Mouse (Mus musculus) testis, adult 2 months (tissue): Measurements from ENCODE around the gene Gm21083. TPM values are rescaled to one million over a fixed set of nuclear protein-coding genes. Genes with fewer than 3 reads are reported as not detected.
A peak's percentile ranks its signal among the peaks of the same experiment; 100 is the strongest.
"Not testable (repeated sequence)": the region's sequence is repeated elsewhere in the genome, so short reads cannot be mapped to it uniquely, and the experiment has no call there.

Experiments
- H3K27ac ChIP-seq: fragments of 200-500 bp; 2 replicates; pipeline ENCODE4 v1.5.1; 2012; ENCODE audit warnings: low read depth, low read length; ENCODE audit not compliant: control insufficient read depth, insufficient read depth
- H3K27me3 ChIP-seq: fragments of 200-500 bp; 2 replicates; pipeline ENCODE4 v1.6.1; 2012; ENCODE audit warnings: mild to moderate bottlenecking, low read length, moderate library complexity; ENCODE audit not compliant: control insufficient read depth, insufficient read depth
- H3K36me3 ChIP-seq: fragments of 200-500 bp; 2 replicates; pipeline ENCODE4 v1.6.1; 2012; ENCODE audit warnings: mild to moderate bottlenecking, low read length; ENCODE audit not compliant: control insufficient read depth, insufficient read depth
- H3K4me1 ChIP-seq: fragments of 200-500 bp; 2 replicates; pipeline ENCODE4 v1.6.1; 2012; ENCODE audit warnings: low read length; ENCODE audit not compliant: control insufficient read depth, insufficient read depth
- H3K4me3 ChIP-seq: fragments of 200-500 bp; 2 replicates; pipeline ENCODE4 v1.5.1; 2012; ENCODE audit warnings: low read depth, mild to moderate bottlenecking, low read length, moderate library complexity, mixed read lengths; ENCODE audit not compliant: control insufficient read depth
- polyA plus RNA-seq: library from polyadenylated mRNA; depleted of rRNA; stranded (reverse); fragments of >200 nt; gene quantifications from 2 replicates; pipeline ENCODE4 v1.2.3, GENCODE M21; 2012; rRNA removed

The Gm21083 gene
- 5.2 and 7.5 TPM in 2 replicates for polyA plus RNA-seq

DNA sequence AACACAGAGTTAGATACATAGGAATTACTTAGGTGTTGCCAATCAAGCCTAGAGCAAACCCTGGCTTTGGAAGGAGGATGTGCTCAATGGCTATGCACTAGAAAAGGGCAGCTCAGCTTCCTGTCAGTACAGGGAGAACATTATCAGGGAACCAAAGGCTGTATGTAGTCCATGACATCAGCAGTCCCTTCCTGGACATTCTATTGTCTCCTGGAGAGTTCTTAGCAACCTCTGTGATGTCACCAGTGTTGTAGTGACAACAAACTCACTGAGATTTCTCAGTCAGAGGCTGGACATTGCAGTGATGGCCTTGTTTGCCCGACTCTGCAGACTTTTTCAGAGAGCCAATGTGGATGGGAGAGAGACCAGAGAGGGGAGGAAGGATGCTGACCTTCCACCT, at the start of gene Gm21083:
Gene Gm21083, plus strand, starts transcription at position 301 of the 400 bp plus-strand sequence.
- not testable (repeated sequence) for H3K36me3 ChIP-seq, H3K27me3 ChIP-seq, H3K27ac ChIP-seq, H3K4me1 ChIP-seq
- peak within 1 kb of the TSS; percentile 66 for H3K4me3 ChIP-seq

DNA sequence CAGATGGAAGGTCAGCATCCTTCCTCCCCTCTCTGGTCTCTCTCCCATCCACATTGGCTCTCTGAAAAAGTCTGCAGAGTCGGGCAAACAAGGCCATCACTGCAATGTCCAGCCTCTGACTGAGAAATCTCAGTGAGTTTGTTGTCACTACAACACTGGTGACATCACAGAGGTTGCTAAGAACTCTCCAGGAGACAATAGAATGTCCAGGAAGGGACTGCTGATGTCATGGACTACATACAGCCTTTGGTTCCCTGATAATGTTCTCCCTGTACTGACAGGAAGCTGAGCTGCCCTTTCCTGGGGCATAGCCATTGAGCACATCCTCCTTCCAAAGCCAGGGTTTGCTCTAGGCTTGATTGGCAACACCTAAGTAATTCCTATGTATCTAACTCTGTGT, 48.0 kb upstream of the Gm21083 start, which contains the start of gene Gm21190:
Gene Gm21190, minus strand, starts transcription at position 101 of the 400 bp plus-strand sequence.
- H3K4me1 ChIP-seq, H3K36me3 ChIP-seq, H3K27ac ChIP-seq, H3K27me3 ChIP-seq: not testable (repeated sequence)
- peak within 1 kb of the TSS; percentile 79 for H3K4me3 ChIP-seq

GRCm38 (mm10) chr5:15548642-15549041, 28.5 kb upstream of the Gm21083 start:
- H3K4me3 ChIP-seq, H3K27ac ChIP-seq, H3K36me3 ChIP-seq, H3K27me3 ChIP-seq, H3K4me1 ChIP-seq: not testable (repeated sequence)

GRCm38 (mm10) chr5:15549134-15549533, 28.0 kb upstream of the Gm21083 start:
- not testable (repeated sequence) for H3K36me3 ChIP-seq, H3K4me3 ChIP-seq, H3K27me3 ChIP-seq, H3K27ac ChIP-seq, H3K4me1 ChIP-seq

- H3K4me3 ChIP-seq, H3K27ac ChIP-seq, H3K4me1 ChIP-seq, H3K36me3 ChIP-seq, H3K27me3 ChIP-seq: not testable (repeated sequence)
These were observed 27.5 kb upstream of the Gm21083 start for GRCm38 (mm10) chr5:15549606-15550005.

- not testable (repeated sequence) for H3K36me3 ChIP-seq, H3K27me3 ChIP-seq, H3K4me3 ChIP-seq, H3K4me1 ChIP-seq, H3K27ac ChIP-seq
These were observed 18.5 kb upstream of the Gm21083 start for GRCm38 (mm10) chr5:15558654-15559053.

- H3K4me3 ChIP-seq, H3K27ac ChIP-seq, H3K4me1 ChIP-seq, H3K27me3 ChIP-seq, H3K36me3 ChIP-seq: not testable (repeated sequence)
These were observed 15.5 kb upstream of the Gm21083 start for GRCm38 (mm10) chr5:15561425-15562264.

DNA sequence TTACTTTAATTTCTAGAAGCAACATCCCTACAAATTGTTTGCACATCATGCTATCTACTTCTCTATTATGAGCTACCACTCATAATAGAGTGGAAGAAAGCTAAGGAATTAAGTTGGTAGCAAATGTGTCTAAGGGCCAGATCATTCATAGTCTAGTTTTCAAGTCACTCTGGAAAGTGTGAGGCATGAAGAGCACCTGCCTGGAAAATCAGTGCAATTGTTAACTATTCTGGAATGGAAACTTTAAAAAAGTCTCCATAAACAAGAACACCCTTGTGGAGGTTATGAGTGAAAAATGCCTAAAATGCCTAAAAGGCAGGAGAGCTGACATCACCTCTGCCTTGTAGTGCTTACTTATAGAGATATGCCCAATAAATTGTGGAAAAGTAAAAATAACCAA, 3.4 kb upstream of the Gm21083 start:
- H3K4me3 ChIP-seq, H3K27ac ChIP-seq, H3K36me3 ChIP-seq, H3K4me1 ChIP-seq, H3K27me3 ChIP-seq: not testable (repeated sequence)

DNA sequence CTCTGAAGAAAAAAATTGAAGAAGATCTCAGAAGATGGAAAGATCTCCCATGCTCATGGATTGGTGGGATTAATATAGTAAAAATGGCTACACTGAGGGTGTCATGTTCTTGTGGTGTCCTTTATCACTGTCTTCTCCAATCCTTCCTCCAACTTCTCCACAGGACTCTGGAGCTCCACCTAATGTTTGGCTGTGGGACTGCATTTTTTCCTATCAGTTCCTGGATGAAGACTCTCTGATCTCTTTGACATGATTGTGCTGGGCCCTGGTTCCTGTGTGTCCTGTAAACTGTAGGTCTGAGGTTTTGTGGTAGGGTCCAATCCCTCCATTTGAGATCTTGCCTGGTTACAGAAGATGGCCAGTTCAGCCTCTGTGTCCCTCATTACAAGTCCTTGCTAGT, 9.2 kb downstream of the Gm21083 start:
- not testable (repeated sequence) for H3K27me3 ChIP-seq, H3K36me3 ChIP-seq, H3K4me3 ChIP-seq, H3K27ac ChIP-seq, H3K4me1 ChIP-seq

DNA sequence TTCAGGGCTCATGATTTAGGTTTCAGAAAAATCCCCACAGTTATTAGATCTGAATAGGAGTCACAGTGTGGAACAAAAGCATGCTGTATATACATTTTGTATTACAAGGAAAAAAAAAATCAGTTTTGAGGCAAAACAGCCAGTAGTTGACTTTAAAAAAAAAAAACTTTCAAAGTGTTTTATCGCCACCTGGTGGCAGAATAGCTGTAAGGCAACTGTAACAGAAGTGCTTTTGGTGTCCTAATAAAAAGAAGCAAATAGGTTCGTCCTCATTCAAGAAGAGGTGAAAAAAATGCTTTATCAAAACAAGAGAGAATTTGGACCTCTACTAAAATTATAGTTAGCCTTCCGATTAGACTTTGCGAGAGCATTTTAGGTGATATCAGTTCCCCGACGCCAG, 11.2 kb downstream of the Gm21083 start:
- not testable (repeated sequence) for H3K27me3 ChIP-seq, H3K27ac ChIP-seq

DNA sequence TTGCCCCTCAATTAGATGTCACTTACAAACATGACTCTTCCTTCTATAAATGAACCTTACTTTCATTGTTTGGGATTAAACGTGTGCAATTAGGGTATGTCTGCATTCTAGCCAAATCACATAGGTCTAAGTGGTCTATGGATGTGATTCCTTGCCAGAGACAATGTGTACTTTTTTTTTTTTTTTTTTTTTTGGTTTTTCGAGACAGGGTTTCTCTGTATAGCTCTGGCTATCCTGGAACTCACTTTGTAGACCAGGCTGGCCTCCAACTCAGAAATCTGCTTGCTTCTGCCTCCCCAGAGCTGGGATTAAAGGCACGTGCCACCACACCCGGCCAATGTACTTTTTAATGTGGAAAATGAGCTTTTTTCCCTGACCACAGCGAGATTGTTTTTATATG, 13.5 kb downstream of the Gm21083 start:
- H3K36me3 ChIP-seq, H3K27me3 ChIP-seq, H3K27ac ChIP-seq, H3K4me3 ChIP-seq, H3K4me1 ChIP-seq: not testable (repeated sequence)

More for the DNA sequence above, 11.2 kb downstream of the Gm21083 start:
- H3K4me3 ChIP-seq, H3K36me3 ChIP-seq, H3K4me1 ChIP-seq: not testable (repeated sequence)

GRCm38 (mm10) chr5:15591577-15591976, 14.4 kb downstream of the Gm21083 start:
- not testable (repeated sequence) for H3K27ac ChIP-seq, H3K4me3 ChIP-seq, H3K27me3 ChIP-seq, H3K4me1 ChIP-seq, H3K36me3 ChIP-seq
